Comparison of ENCODE assay signal across 23 mouse cellular contexts in genomic region chr11:45440937-45441720, GRCm38 (mm10).
DNase-seq lines count a peak whose midpoint lies in the region; ATAC-seq lines count a peak whose summit lies in the region.
"Had no signal": no experiment of that assay in that cellular context is flagged by ENCODE, and none has a peak within 500 bp of the region (broad histone marks: within the 10 kb centered on the region; RNA-seq: fewer than 3 reads in every experiment).

No protein-coding gene starts in this region.

- H3K4me1 ChIP-seq in embryonic facial prominence, embryonic 14.5 days (ENCODE audit: control insufficient read depth, insufficient read depth, low read length), result no peaks in the 10 kb centered on the region
- peaks cover 3% of the 10 kb centered on the region for H3K4me1 ChIP-seq in limb, embryonic 11.5 days (ENCODE audit: control insufficient read depth, insufficient read depth, low read length)
- H3K4me1 ChIP-seq in limb, embryonic 15.5 days, result peaks cover 3% of the 10 kb centered on the region; the same call in 1 of the 2 replicates
- H3K4me1 ChIP-seq: embryonic facial prominence, embryonic 15.5 days; forebrain, embryonic 10.5 days; heart, embryonic 15.5 days; hindbrain, embryonic 13.5 days had no signal

- ATAC-seq in embryonic facial prominence, embryonic 14.5 days (ENCODE audit: low read depth), result no peak
- ATAC-seq in limb, embryonic 11.5 days (ENCODE audit: insufficient number of reproducible peaks, low FRiP score, low TSS enrichment, low read depth), result peak; percentile 57
- ATAC-seq in limb, embryonic 15.5 days (ENCODE audit: insufficient number of reproducible peaks, low FRiP score, low TSS enrichment, low read depth), result 0 out of 2 replicates have a peak, but pooled peaks have one; percentile 19
- ATAC-seq: CD4-positive, CD25-positive, alpha-beta regulatory T cell, adult 4 months; forebrain, embryonic 14.5 days; hindbrain, postnatal 0 days had no signal

- peak; percentile 35 for DNase-seq in A20 (ENCODE audit: low read depth, low spot score)
- peak; percentile 36 for DNase-seq in embryonic facial prominence, embryonic 14.5 days (ENCODE audit: low spot score)
- DNase-seq in limb, embryonic 11.5 days (ENCODE audit: low spot score), result peak; percentile 45
- DNase-seq in spleen, postnatal 4 days (ENCODE audit: low spot score in 2 of 2), result no peak
- DNase-seq in lung, postnatal 25 days (ENCODE audit: low spot score), result no peak
- DNase-seq: adrenal gland, adult 8-10 months; adrenal gland, postnatal 36 days; cerebellum, adult 8-10 months; cerebellum, postnatal 14 days; gastrocnemius, postnatal 36 days; heart, adult 18-20 months; heart, postnatal 14 days had no signal

- no peaks in the 10 kb centered on the region for H3K27me3 ChIP-seq in embryonic facial prominence, embryonic 14.5 days (replicated peaks; ENCODE audit: control insufficient read depth, insufficient read depth, low read length)
- H3K27me3 ChIP-seq in limb, embryonic 11.5 days (ENCODE audit: control insufficient read depth, insufficient read depth, low read length), result no peaks in the 10 kb centered on the region
- H3K27me3 ChIP-seq in limb, embryonic 15.5 days, result no peaks in the 10 kb centered on the region
- H3K27me3 ChIP-seq: embryonic facial prominence, embryonic 15.5 days; heart, embryonic 15.5 days; hindbrain, embryonic 13.5 days had no signal

- H3K36me3 ChIP-seq in embryonic facial prominence, embryonic 14.5 days (ENCODE audit: control insufficient read depth, insufficient read depth, low read length), result no peaks in the 10 kb centered on the region
- H3K36me3 ChIP-seq in limb, embryonic 11.5 days (ENCODE audit: control insufficient read depth, insufficient read depth, low read length), result no peaks in the 10 kb centered on the region
- no peaks in the 10 kb centered on the region for H3K36me3 ChIP-seq in limb, embryonic 15.5 days
- H3K36me3 ChIP-seq: embryonic facial prominence, embryonic 15.5 days; forebrain, embryonic 10.5 days; G1E; heart, embryonic 15.5 days; hindbrain, embryonic 13.5 days had no signal

- H3K9me3 ChIP-seq in embryonic facial prominence, embryonic 14.5 days (ENCODE audit: control insufficient read depth, low read length), result no peaks in the 10 kb centered on the region
- H3K9me3 ChIP-seq in limb, embryonic 11.5 days (ENCODE audit: control insufficient read depth, low read length), result no peaks in the 10 kb centered on the region
- H3K9me3 ChIP-seq in limb, embryonic 15.5 days, result no peaks in the 10 kb centered on the region
- H3K9me3 ChIP-seq: embryonic facial prominence, embryonic 15.5 days; forebrain, embryonic 10.5 days; G1E; heart, embryonic 15.5 days; hindbrain, embryonic 13.5 days had no signal

- WGBS in embryonic facial prominence, embryonic 14.5 days, result 36% methylated on average over 3 of the region's 3 CpGs
- 32% methylated on average over 3 of the region's 3 CpGs for WGBS in limb, embryonic 11.5 days
- WGBS in limb, embryonic 15.5 days, result 26% methylated on average over 3 of the region's 3 CpGs

- no peak overlapping the region for H3K9ac ChIP-seq in embryonic facial prominence, embryonic 14.5 days (ENCODE audit: low read depth, low read length)
- H3K9ac ChIP-seq in limb, embryonic 11.5 days (ENCODE audit: low read length), result no peak overlapping the region
- H3K9ac ChIP-seq in limb, embryonic 15.5 days, result no peak overlapping the region
- H3K9ac ChIP-seq: embryonic facial prominence, embryonic 15.5 days; heart, embryonic 15.5 days; hindbrain, embryonic 13.5 days had no signal

- H3K27ac ChIP-seq in embryonic facial prominence, embryonic 14.5 days (replicated peaks; ENCODE audit: low read depth, low read length), result no peak overlapping the region
- H3K27ac ChIP-seq in limb, embryonic 11.5 days (replicated peaks; ENCODE audit: low read depth, low read length), result no peak overlapping the region
- no peak overlapping the region for H3K27ac ChIP-seq in limb, embryonic 15.5 days
- H3K27ac ChIP-seq: embryonic facial prominence, embryonic 15.5 days; forebrain, embryonic 10.5 days; heart, embryonic 15.5 days; hindbrain, embryonic 13.5 days; hindbrain, postnatal 0 days had no signal

- H3K4me3 ChIP-seq in embryonic facial prominence, embryonic 14.5 days (ENCODE audit: low read depth, low read length), result no peak overlapping the region
- no peak overlapping the region for H3K4me3 ChIP-seq in limb, embryonic 11.5 days (ENCODE audit: low read depth, low read length)
- H3K4me3 ChIP-seq in limb, embryonic 15.5 days, result no peak overlapping the region
- H3K4me3 ChIP-seq: embryonic facial prominence, embryonic 15.5 days; erythroblast, embryonic 14.5 days; forebrain, embryonic 10.5 days; heart, embryonic 15.5 days; hindbrain, embryonic 13.5 days had no signal

- H3K4me2 ChIP-seq in embryonic facial prominence, embryonic 14.5 days (ENCODE audit: low read depth, low read length), result no peak overlapping the region
- H3K4me2 ChIP-seq in limb, embryonic 11.5 days (ENCODE audit: low read depth, severe bottlenecking), result no peak overlapping the region
- no peak overlapping the region for H3K4me2 ChIP-seq in limb, embryonic 15.5 days
- H3K4me2 ChIP-seq: embryonic facial prominence, embryonic 15.5 days; heart, embryonic 11.5 days; heart, embryonic 15.5 days; hindbrain, embryonic 13.5 days had no signal

Comparison
In these comparisons a context has a peak if more than half of its experiments do, and no peak if none do; other contexts are left out.
1. DNase-seq: peak in A20 (single experiment), embryonic facial prominence, embryonic 14.5 days (single experiment) and limb, embryonic 11.5 days (single experiment); none in spleen, postnatal 4 days (0 of 2) and lung, postnatal 25 days (single experiment).